Mouse (Mus musculus): ENCODE measurements around the gene Khdrbs2.

- no peak for TF ChIP-seq CTCF (IDR thresholded peaks at IDR 0.05; ENCODE audit: control insufficient read depth, insufficient read depth, low read length)
- TF ChIP-seq POLR2A (IDR thresholded peaks at IDR 0.05; ENCODE audit: borderline replicate concordance, control insufficient read depth, low read depth, low read length) = no peak
Observed at GRCm38 (mm10) chr1:32632415-32633354, 460.2 kb downstream of the Khdrbs2 start.

Data from bone marrow, adult 2 months (tissue).